Mouse (Mus musculus) ES-Bruce4 (cell line): ENCODE measurements around the gene Ptpdc1. TPM values are rescaled to one million over a fixed set of nuclear protein-coding genes. Genes with fewer than 3 reads are reported as not detected.
A peak's percentile ranks its signal among the peaks of the same experiment; 100 is the strongest.

ENCODE experiments used
- H3K27ac ChIP-seq: 2 replicates; pipeline ENCODE4 v1.5.1; 2012; ENCODE audit warnings: low read length, inconsistent platforms; ENCODE audit not compliant: insufficient read depth
- H3K27me3 ChIP-seq: 2 replicates; pipeline ENCODE4 v1.6.1; 2012; ENCODE audit warnings: mild to moderate bottlenecking, low read length, inconsistent platforms; ENCODE audit not compliant: control insufficient read depth, poor library complexity, insufficient read depth, severe bottlenecking
- H3K36me3 ChIP-seq: 2 replicates; pipeline ENCODE4 v1.6.1; 2012; ENCODE audit warnings: inconsistent platforms, mild to moderate bottlenecking, low read length, moderate library complexity; ENCODE audit not compliant: control insufficient read depth, poor library complexity, insufficient read depth, severe bottlenecking
- H3K4me1 ChIP-seq: one replicate; pipeline ENCODE4 v1.8.1; 2011; ENCODE audit warnings: low read length; ENCODE audit not compliant: control insufficient read depth, insufficient read depth
- H3K4me3 ChIP-seq: 2 replicates; pipeline ENCODE4 v1.5.1; 2011; ENCODE audit warnings: low read depth, mild to moderate bottlenecking, low read length
- H3K9ac ChIP-seq: 2 replicates; pipeline ENCODE4 v1.6.1; 2012; ENCODE audit warnings: low read depth, mild to moderate bottlenecking, inconsistent platforms; ENCODE audit not compliant: poor library complexity, severe bottlenecking
- H3K9me3 ChIP-seq: replicated peaks from 2 replicates; pipeline ENCODE4 v1.6.1; 2012; ENCODE audit warnings: mild to moderate bottlenecking, low read length, inconsistent platforms; ENCODE audit not compliant: control insufficient read depth, poor library complexity, insufficient read depth, severe bottlenecking
- CTCF ChIP-seq: IDR thresholded peaks from one replicate; pipeline ENCODE4 v1.8.1; 2011; ENCODE audit warnings: low read depth, low read length
- EP300 ChIP-seq: IDR thresholded peaks from 2 replicates; pipeline ENCODE4 v1.6.1; 2011; ENCODE audit warnings: low read depth, low read length; ENCODE audit not compliant: insufficient read depth
- POLR2A ChIP-seq: IDR thresholded peaks from one replicate; pipeline ENCODE4 v1.8.1; 2011; ENCODE audit warnings: low read length; ENCODE audit not compliant: insufficient read depth
- polyA plus RNA-seq: library from polyadenylated mRNA; stranded (reverse); fragments of >200 nt; gene quantifications from 2 replicates; pipeline ENCODE4 v1.2.4, GENCODE M21; 2011; ENCODE audit warnings: low read depth; ENCODE audit not compliant: missing spikeins, insufficient read depth, insufficient read length

Ptpdc1 gene
- polyA plus RNA-seq, 1 experiment: 6.2 TPM

DNA sequence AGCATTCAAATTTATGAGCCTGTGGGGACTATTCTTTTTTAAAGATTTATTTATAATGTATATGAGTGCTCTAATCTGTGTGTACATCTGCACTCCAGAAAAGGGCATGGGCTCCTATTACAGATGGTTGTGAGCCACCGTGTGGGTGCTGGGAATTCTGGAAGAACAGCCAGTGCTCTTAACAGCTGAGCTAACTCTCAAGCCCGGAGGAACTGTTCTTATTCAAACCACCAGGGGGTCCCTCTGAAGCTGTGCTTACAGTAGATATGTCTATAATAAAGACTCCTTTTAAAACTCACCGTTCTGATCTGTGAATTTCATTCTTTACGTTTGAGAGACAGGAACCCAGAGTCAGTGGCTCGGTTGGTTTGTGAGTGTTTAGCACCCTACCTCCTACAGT is 6.2 kb upstream of the Ptpdc1 start:
- H3K4me3 ChIP-seq: no peak overlapping the region
- H3K9me3 ChIP-seq: no peaks in the 10 kb centered on the region
- TF ChIP-seq CTCF: no peak
- TF ChIP-seq POLR2A: no peak
- TF ChIP-seq EP300: no peak
- H3K9ac ChIP-seq: no peak overlapping the region
- H3K27ac ChIP-seq: no peak overlapping the region
- H3K27me3 ChIP-seq: no peaks in the 10 kb centered on the region; the same call in 1 of the 2 replicates
- H3K36me3 ChIP-seq: no peaks in the 10 kb centered on the region
- H3K4me1 ChIP-seq: no peaks in the 10 kb centered on the region

DNA sequence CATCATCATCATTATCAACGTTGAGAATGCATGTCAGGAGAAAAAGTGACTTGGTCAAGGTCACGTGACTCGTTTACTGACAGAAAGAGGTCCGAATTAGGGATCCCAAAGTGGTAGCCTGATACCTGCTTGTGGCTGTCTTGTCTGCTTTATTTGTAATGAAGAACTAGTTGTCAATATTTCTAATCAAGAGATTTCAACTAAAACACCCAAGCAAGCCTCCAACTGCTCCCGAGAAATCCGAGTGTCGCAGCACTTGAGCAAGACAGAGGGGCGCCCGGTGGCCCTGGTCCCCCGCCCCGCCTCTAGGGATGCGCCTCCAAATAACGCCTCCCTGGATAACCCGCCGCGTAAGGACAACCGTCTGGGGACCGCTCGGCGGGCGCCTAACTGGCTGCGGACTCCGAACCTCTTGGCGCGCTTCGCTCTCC is 481 bp downstream of the Ptpdc1 start:
- Histone ChIP-seq H3K36me3 (no peaks in the 10 kb centered on the region), H3K27me3 (peaks cover 9% of the 10 kb centered on the region), H3K27ac (no peak overlapping the region), H3K4me1 (no peaks in the 10 kb centered on the region), H3K9ac (peak overlapping the region; percentile 63), H3K4me3 (peak overlapping the region; percentile 69), H3K9me3 (peaks cover 5% of the 10 kb centered on the region; the same call in 1 of the 2 replicates)
- TF ChIP-seq CTCF (no peak), POLR2A (no peak), EP300 (no peak)

DNA sequence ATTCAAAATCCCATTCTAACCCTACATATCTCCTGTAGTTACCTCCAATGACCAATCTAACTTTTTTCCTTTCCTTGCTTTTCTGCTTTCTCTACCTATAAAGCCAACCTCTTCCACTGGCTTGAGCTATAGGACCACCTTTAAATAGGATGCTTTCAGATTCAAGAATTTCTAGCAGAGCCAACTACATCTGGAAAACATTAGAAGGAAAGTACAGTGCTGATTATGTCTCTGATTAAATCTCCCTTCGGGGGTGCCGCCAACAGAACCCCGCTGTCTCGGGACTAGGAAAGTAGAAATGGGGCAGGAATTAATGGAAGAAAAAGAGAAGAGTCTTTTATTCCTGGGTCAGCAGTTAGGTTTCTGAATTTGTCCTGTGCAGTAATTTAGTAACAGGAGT is 6.6 kb downstream of the Ptpdc1 start:
- H3K27me3 ChIP-seq: no peaks in the 10 kb centered on the region; the same call in 1 of the 2 replicates
- TF ChIP-seq EP300: no peak
- TF ChIP-seq CTCF: no peak
- no peak for TF ChIP-seq POLR2A
- H3K9ac ChIP-seq: no peak overlapping the region
- H3K4me3 ChIP-seq: no peak overlapping the region
- H3K9me3 ChIP-seq: peaks cover 4% of the 10 kb centered on the region; the same call in 1 of the 2 replicates
- no peaks in the 10 kb centered on the region for H3K4me1 ChIP-seq
- no peak overlapping the region for H3K27ac ChIP-seq
- no peaks in the 10 kb centered on the region for H3K36me3 ChIP-seq

DNA sequence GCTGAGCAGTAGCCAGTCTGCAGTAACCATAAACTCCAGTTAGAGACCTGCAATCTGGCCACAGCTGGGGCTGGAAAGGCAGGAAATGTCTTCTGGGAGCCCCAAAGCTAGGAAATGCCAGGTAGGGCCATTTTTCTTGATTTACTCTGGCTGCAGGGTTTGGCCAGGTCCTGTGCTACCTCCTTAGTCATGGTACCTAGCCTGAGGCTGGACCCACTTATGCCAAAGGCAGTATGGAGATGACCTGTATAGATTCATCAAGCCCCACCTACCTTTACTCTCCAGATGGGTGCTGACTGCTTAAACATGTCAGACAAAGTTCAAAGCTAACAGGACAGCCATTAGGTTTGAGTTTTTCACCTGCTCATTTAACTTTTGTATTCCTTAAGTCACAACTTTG is 7.7 kb downstream of the Ptpdc1 start:
- TF ChIP-seq POLR2A: no peak
- TF ChIP-seq EP300: no peak
- no peak for TF ChIP-seq CTCF

DNA sequence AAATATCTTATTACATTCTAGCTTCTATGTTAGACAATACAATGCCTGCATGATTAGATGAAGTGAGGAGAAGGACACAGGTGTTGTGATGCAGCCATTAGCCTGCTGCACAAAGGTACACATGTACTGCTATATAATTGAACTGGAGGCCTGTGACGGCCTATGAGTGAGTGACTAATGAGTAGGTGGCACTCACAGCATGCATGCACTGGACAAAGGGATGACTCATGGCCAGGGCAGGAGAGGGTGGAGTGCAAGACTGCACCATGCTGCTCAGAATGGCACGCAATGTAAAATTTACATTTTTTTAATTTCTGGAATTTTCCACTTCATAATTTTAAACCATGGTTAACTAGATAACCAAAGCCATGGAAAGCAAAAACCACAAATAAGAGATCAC is 10.9 kb downstream of the Ptpdc1 start:
- H3K27ac ChIP-seq: no peak overlapping the region
- no peaks in the 10 kb centered on the region for H3K4me1 ChIP-seq
- TF ChIP-seq CTCF (no peak), EP300 (no peak), POLR2A (no peak)
- H3K36me3 ChIP-seq: no peaks in the 10 kb centered on the region
- H3K9ac ChIP-seq: no peak overlapping the region
- peaks cover 4% of the 10 kb centered on the region; the same call in 1 of the 2 replicates for H3K9me3 ChIP-seq
- no peaks in the 10 kb centered on the region for H3K27me3 ChIP-seq
- H3K4me3 ChIP-seq: no peak overlapping the region

More for the DNA sequence above, 7.7 kb downstream of the Ptpdc1 start:
- no peak overlapping the region for H3K27ac ChIP-seq
- H3K9me3 ChIP-seq: peaks cover 4% of the 10 kb centered on the region; the same call in 1 of the 2 replicates
- no peaks in the 10 kb centered on the region for H3K4me1 ChIP-seq
- no peaks in the 10 kb centered on the region for H3K36me3 ChIP-seq
- no peaks in the 10 kb centered on the region for H3K27me3 ChIP-seq
- H3K4me3 ChIP-seq: no peak overlapping the region
- no peak overlapping the region for H3K9ac ChIP-seq

DNA sequence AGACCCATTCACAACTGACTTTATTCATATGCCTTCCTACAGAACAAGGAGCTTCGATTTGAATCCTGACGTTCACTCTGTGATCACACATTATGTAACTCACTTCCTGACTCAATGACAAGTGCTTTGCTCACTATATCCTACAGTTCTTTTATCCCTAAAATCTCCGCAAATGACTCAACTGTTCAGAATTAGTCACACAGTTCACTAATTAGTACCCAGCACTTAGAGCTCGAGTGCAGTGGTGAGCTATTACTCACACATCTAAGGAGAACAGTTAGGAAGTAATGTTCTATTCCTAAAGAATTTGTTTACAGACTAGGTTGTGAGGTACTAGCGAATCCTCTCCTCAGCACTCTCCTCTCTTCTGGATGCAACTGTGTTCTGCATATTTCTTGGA is 16.4 kb downstream of the Ptpdc1 start:
- Histone ChIP-seq H3K27ac (no peak overlapping the region), H3K27me3 (no peaks in the 10 kb centered on the region), H3K4me1 (peaks cover 1% of the 10 kb centered on the region), H3K4me3 (no peak overlapping the region), H3K9me3 (no peaks in the 10 kb centered on the region), H3K36me3 (no peaks in the 10 kb centered on the region), H3K9ac (no peak overlapping the region)
- TF ChIP-seq POLR2A: no peak
- TF ChIP-seq CTCF: no peak
- no peak for TF ChIP-seq EP300
